Mouse (Mus musculus): ENCODE data around the gene Tmem127.
"Not testable (repeated sequence)": the region's sequence is repeated elsewhere in the genome, so short reads cannot be mapped to it uniquely, and the experiment has no call there.

Tmem127 gene

GRCm38 (mm10) chr2:127247592-127248333 lies at the start of gene Tmem127, which contains the start of gene Ciao1:
TSS of gene Tmem127 (plus strand) at chr2:127247908.
TSS of gene Ciao1 (minus strand) at chr2:127247816.
- peak; percentile 98 to 99 for DNase-seq

- DNase-seq: peak; percentile 79 to 82
Observed at GRCm38 (mm10) chr2:127204932-127205331, 42.8 kb upstream of the Tmem127 start.

- not testable (repeated sequence) for DNase-seq
Observed at GRCm38 (mm10) chr2:127205936-127206335, 41.8 kb upstream of the Tmem127 start.

GRCm38 (mm10) chr2:127206916-127207315 lies 40.8 kb upstream of the Tmem127 start:
- DNase-seq: no peak

GRCm38 (mm10) chr2:127207547-127208451 lies 39.9 kb upstream of the Tmem127 start, which contains the start of the genes 1810024B03Rik and Snrnp200:
TSS of gene 1810024B03Rik (minus strand) at chr2:127208280.
TSS of gene Snrnp200 (plus strand) at chr2:127208386.
- DNase-seq: peak; percentile 96

GRCm38 (mm10) chr2:127208452-127208769 lies 39.3 kb upstream of the Tmem127 start:
- DNase-seq: no peak

- no peak for DNase-seq
Observed at GRCm38 (mm10) chr2:127210701-127211100, 37.0 kb upstream of the Tmem127 start.

GRCm38 (mm10) chr2:127217746-127218145 lies 30.0 kb upstream of the Tmem127 start:
- no peak for DNase-seq

- no peak for DNase-seq
Observed at GRCm38 (mm10) chr2:127225261-127225660, 22.4 kb upstream of the Tmem127 start.

GRCm38 (mm10) chr2:127237897-127238610 lies 9.7 kb upstream of the Tmem127 start:
- no peak for DNase-seq

- no peak for DNase-seq
Observed at GRCm38 (mm10) chr2:127240065-127240464, 7.6 kb upstream of the Tmem127 start.

- DNase-seq: peak; percentile 74 to 77
Observed at GRCm38 (mm10) chr2:127248334-127249004, 761 bp downstream of the Tmem127 start.

GRCm38 (mm10) chr2:127250291-127251008 lies 2.7 kb downstream of the Tmem127 start:
- no peak for DNase-seq

- no peak for DNase-seq
Observed at GRCm38 (mm10) chr2:127251457-127251856, 3.7 kb downstream of the Tmem127 start.

- DNase-seq: peak; percentile 27 to 38
Observed at GRCm38 (mm10) chr2:127251880-127252527, 4.3 kb downstream of the Tmem127 start.

- DNase-seq: no peak
Observed at GRCm38 (mm10) chr2:127252787-127253186, 5.1 kb downstream of the Tmem127 start.

GRCm38 (mm10) chr2:127254604-127255134 lies 7.0 kb downstream of the Tmem127 start:
- no peak for DNase-seq

GRCm38 (mm10) chr2:127255294-127255693 lies 7.6 kb downstream of the Tmem127 start:
- DNase-seq: no peak

GRCm38 (mm10) chr2:127259340-127259739 lies 11.6 kb downstream of the Tmem127 start:
- DNase-seq: no peak

- DNase-seq: no peak
Observed at GRCm38 (mm10) chr2:127262480-127262879, 14.8 kb downstream of the Tmem127 start.

GRCm38 (mm10) chr2:127267854-127268253 lies 20.1 kb downstream of the Tmem127 start:
- DNase-seq: no peak
